Mouse (Mus musculus) activated CD4-positive, CD25-positive, alpha-beta regulatory T cell, adult 9 weeks (primary cell): ENCODE results near the gene Senp5. TPM values are rescaled to one million over a fixed set of nuclear protein-coding genes. Genes with fewer than 3 reads are reported as not detected.

Experiments
- polyA plus RNA-seq: library from polyadenylated mRNA; unstranded; fragments of 100-300 nt; shearing (Covaris generic); gene quantifications from one replicate; pipeline ENCODE4 v1.2.1, GENCODE M21; 2017

Gene Senp5
- polyA plus RNA-seq = 17.5 TPM

DNA sequence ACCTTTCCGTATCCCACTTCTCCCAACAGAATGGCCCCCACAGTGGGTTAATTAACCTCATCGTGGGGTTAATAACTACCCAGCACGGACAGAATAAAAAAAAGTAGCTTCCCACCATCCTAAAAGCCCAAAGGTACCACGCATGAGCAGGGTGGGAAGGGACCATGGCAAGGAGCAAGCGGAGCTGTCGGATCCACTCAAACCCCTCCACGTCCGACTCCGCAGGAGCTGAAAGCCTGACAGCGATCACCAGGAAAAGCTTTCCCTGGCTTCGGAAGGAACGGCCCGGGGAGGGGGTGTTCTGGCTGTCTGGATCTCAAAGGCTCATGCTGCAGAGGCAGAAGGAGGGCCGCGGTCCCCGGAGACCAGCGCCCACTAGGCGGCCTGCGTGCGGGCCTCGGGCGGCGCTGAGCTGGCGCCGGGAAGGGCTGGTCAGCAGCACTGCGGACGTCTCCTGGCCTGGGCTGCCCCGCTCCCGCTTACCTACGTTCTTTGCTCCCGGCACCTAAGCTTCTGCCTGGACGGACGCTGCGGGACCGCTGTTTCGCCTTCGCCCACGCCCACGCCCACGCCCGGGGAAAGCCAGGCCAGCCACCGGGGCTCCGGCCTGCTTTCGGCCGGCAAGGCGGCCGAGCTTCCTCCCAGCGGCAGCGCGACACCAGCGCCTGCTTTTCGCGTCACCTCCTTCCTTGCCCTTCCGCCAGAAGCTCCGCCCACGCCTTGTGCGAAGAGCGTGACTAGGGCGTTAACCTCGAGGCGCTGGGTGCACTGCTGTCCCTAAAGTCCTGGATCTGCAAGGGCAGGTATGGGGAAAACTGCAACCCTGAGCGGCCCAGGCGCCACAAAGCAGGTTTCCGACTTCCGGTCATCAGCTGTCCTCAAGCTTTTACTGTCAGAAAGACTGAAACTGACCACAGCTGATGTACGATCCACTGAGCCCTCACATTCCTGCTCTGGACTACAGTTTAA, at the start of gene Senp5:
Gene Senp5, minus strand, starts transcription at position 779 of the 969 bp plus-strand sequence.

DNA sequence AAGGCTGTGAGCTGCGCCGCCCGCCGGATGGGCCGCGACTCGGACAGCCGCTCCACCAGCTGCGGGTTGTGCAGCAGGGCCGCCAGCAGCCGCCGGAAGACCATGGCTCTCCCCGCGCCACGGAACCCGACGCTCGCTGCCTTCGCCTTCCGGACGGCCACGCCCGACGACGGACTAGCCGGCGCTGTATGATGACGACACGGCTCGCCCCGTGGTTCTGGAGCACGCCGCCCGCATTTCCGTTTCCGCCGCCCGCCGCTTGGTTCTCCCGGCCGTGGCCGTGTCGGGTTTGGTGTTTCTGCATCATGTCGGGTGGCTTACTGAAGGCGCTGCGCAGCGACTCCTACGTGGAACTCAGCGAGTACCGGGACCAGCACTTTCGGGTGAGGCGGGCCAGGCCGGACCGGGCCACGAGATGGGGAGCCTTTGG, 54.7 kb downstream of the Senp5 start, which contains the start of the genes 0610012G03Rik and Ncbp2:
Gene 0610012G03Rik, minus strand, starts transcription at position 150 of the 430 bp plus-strand sequence.
Gene Ncbp2, plus strand, starts transcription at position 169 of the 430 bp plus-strand sequence.

DNA sequence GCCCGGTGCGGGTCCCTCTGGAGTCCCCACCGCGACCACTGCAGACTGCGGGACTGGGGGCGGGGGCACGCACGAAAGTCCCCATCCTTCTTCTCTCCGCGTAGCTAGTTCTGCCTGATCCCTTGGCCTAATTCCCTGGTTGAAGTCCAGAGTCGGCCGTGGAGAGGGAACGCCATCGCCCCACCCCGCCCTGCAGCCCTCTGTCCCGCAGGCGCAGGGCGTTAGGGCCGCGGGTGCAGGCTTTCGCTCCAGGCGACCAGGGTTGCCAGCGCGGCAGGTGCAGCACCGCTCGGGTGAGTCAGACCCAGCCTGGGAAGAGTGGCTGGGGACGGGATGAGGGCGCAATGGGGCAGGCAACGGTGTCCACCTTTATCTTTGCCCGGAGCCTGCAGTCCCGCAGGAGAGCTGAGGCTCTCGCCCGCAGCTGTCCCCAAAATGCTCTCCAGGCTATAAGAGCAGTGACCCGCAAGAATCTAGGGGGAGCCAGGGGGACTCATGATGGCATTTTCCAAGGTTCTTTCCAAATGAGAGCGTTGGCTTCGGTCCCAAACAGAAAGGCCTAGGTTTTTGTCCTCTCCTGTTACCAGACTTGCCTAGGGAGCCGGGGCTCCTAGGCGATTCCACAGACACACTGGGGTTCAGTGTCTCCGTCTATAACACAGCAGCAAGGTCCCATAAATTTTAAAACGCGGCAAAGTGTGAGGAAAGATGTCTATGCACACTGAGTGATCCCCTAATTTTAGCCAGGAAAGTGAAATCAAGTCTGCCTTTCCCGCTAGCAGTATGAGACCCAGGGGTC, 69.1 kb downstream of the Senp5 start, which contains the start of gene Pigz:
Gene Pigz, plus strand, starts transcription at position 101 of the 799 bp plus-strand sequence.

Other genes starting within 250 kb of the Senp5 start
- not detected for gene Meltf, start 124.5 kb downstream of the Senp5 start, polyA plus RNA-seq
- gene Pigz, start 69.4 kb downstream of the Senp5 start, polyA plus RNA-seq = 0.89 TPM
- gene 0610012G03Rik, start 54.8 kb downstream of the Senp5 start, polyA plus RNA-seq = 4.8 TPM
- 57.3 TPM for gene Ncbp2, start 54.8 kb downstream of the Senp5 start, polyA plus RNA-seq
- 89.8 TPM for gene Pak2, start 76.1 kb upstream of the Senp5 start, polyA plus RNA-seq
- gene Pigx, start 96.5 kb upstream of the Senp5 start, polyA plus RNA-seq = 142 TPM
- 44.3 TPM for gene Cep19, start 96.5 kb upstream of the Senp5 start, polyA plus RNA-seq
- 99.4 TPM for gene Nrros, start 162.3 kb upstream of the Senp5 start, polyA plus RNA-seq
- not detected for gene Bex6, start 176.5 kb upstream of the Senp5 start, polyA plus RNA-seq
- 2.4 TPM for gene Fbxo45, start 243.9 kb upstream of the Senp5 start, polyA plus RNA-seq
- 25.0 TPM for gene Wdr53, start 243.9 kb upstream of the Senp5 start, polyA plus RNA-seq